Mouse (Mus musculus) mouse trophoblast stem cell (cell line): Measurements from ENCODE around the gene Fryl.

Source experiments
- in situ Hi-C, 2 experiments: fragments of 300-500 bp; cut with MseI, MboI; formaldehyde crosslinking; loops; 2 replicates in 1 of 2; 3 replicates in 1 of 2; pipeline ENCODE4 v1.15.1; 2025

Fryl gene

DNA sequence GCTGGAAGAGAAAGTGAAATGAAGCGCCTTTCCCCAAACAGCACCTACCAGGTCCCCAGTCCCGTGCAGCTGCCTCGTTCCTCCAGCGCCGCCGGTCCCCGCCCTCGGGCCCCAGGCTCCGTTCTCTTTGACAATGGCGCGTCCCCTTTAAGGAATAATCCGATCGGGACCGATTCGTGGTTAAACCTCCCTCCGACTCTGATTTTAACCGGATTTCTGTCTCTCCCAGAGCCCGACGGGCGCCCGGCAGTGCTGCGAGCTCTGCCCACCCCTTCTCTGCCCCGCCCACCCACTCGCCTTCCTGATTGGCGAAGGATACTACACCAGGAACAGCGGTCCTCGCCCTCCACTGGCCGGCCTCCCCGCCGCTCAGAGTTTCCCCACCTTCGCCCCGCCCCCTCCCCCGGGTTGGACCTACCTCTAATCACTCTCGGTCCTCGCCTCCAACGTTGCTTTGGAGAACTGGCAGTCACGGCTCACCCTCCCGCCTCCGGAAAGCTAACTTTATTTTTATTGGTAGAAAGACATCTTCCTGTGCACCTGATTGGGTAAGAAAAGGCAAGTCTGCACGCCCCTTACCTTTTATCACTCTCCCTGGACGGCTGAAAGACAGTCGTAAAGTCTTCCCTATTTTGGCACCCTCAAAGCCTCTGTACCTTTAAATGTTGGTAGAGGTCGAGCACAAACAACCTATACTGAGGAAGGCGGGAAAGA lies at the start of gene Fryl:
TSS of gene Fryl (minus strand) at position 268 of the 714 bp plus-strand sequence.
- in situ Hi-C loops = no loop called here

DNA sequence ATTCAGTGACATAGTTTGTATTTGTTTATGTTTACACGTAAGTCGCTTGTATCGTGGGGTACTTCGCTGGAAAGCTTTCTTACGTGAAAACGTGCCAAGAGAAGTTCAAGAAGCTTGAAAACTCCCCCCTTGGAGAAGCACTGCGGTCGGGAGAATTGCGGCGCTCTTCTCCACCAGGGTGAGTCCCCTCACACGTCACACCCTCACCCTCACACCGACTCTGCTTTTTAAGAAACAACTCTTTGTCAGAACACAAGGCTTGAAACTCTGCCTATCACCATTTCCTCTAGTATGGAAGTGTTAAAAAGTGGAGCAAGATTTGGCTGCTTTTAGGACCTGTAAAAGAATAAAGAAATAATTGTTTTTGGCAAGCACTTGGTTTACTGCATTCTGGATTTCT lies 48.1 kb upstream of the Fryl start:
- in situ Hi-C loops = no loop called here

DNA sequence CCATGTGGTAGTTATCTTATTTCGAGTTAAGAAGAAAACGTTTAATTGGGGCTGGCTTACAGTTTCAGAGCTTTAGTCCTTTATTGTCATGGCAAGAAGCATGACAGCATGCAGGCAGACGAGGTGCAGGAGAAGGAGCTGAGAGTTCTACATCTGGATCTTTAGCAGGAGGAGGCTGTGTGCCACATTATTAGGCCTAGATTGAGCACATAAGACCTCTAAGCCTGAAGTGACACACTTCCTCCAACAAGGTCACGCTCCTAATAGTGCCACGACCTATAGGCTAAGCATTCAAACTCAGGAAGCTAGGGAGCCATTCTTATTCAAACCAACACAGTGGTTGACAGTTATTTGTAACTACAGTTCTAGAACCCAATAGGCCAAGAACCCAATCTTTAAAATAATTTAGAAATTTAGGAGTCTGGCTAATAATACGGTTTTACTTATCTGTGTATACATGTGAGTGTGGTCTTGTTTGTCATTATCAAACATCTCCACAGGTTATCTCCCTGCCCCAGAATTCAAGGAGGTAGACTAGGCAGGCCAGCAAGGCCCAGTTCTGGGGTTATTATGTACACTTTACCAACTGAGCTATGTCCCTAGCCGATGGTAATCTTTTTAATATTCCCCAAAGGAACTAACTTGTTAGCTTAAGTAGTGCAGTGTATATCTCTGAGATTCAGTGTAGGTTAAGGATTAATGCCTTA lies 45.3 kb upstream of the Fryl start:
- in situ Hi-C loops = no loop called here

DNA sequence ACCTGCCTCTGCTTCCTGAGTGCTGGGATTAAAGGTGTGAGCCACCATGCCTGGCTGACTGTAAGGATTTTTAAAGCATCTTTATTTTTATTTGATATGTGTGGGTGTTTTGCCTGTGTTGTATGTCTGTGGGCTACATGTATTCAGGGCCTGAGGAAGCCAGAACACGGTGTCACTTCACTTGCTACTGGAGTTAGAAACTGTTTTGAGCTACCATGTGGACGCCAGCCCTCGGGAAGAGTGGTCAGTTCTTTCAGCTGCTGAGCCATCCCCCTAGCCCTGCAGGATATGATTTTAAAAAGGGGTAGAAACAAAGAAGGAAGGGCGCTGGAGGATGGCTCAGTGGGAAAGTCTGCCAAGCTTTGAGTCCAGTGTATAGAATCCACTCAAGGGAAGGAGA lies 39.5 kb upstream of the Fryl start:
- in situ Hi-C loops = no loop called here

DNA sequence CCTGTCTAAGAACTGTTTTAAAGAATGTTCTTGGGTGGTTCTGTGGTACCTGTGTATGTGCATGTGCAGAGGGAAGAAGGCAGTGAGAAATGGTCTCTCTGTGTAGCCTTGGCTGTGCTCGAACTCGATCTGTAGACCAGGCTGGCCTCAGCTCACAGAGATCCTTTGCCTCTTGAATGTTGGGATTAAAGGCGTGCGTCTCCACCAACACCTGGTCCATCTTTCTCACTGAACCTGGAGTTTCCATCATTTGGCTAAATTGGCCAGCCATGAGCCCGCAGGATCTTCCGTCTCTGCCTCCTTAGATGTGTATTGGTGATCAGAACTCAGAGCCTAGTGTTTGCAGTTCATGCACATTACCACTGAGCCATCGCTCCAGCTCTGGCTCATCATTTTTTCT lies 38.6 kb upstream of the Fryl start:
- in situ Hi-C loops = no loop called here

DNA sequence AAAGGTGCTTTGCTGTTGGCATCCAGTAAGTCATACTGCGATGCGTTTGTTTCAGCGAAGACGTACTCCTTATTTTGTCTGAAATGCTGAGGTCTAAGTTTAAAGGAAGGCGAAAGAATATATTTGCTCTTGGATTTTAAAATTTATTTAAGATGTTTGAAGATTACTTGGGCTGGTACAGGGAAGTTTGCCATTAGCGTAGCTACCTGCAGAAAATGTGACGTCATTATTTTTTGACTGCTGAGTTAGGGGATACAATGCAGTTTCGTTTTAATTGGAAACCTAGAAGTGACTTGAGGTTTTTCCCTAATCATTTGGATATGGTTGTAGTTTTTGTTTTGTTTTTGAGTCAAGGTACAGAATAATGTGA lies 37.0 kb upstream of the Fryl start:
- in situ Hi-C loops = no loop called here

DNA sequence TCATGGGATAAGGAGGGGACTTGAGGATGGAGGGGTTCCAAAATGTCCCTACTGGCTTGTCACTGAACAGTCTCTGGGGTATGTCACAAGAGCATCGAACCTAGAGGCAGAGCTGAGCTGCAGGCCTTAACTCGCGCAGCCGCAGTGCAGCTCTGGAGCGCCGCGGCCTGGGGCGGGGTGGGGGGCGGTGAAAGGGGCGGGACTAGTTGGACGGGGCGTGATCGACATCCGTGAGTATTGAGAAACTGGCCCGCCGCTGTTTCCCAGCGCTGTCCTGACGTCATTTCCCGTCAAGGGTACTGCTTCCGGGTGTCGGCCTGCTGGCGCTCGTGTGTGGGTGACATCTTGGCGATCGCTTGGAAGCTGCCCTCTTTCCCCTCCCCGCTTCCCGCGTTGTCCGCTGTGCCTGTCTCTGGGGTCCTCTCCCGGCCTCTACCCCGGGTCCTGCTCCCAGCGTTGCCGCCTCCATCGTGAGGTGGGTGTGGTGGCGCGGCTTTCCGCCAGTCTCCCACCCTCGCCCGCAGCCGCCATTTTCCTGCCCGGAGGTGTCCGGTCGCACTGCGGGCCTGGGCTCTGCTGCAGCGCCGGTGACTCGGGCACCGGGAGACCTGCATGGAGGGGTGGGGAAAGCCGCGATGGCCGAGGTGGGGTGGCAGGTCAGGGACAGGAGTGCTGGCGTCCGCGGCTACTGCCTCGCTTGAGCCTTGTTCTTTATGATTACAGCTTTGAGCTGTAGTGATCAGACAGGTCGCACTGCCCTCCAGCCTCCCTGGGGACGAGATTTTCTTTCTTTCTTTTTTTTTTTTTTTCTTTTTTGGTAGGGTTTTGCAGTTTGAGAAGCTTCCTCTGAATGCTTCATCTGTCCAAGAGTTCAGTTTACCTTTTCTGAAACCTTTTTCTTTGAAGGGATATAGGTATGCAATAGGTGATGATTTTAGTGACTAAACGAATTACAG lies 36.4 kb upstream of the Fryl start, which contains the start of gene Ociad1:
TSS of gene Ociad1 (plus strand) at position 283 of the 956 bp plus-strand sequence.
- in situ Hi-C loops = no loop called here

DNA sequence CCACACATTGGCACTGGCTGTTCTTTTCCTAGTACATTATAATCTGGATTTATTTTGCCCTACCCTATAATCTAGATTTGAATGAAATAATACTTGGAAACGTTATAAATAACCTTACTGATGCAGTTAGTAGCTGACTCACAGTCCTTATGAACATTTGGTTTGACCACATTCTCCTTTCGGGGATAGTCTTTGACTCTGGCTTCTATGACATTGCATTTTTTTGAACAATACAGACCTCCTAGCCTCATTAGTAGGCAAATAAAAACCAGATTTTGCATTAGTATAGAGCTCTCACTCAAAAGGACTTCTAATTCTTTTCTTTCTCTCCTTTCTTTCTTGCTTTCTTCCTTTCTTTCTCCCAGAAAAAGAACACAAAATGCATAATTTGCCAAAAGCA lies 33.5 kb upstream of the Fryl start:
- in situ Hi-C loops = no loop called here

DNA sequence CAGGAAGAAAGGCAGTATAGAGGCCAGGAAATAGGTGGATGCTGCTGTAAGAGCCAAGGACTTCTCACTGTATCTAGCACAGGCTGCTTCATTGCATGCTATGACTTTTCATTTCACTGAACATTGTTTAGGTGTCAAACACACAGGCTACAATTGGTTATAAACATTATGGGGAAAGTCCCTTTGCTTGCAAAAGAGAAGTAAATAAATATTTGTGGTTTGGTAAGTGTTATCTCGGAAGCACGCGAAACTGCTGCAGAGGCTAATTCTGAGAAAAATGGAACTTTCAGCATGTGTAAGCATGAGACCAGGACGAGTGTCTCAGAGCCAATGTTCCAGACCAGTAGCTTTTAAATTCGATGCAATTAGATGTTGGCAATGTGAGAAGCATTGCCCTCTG lies 30.2 kb upstream of the Fryl start:
- in situ Hi-C loops = no loop called here

DNA sequence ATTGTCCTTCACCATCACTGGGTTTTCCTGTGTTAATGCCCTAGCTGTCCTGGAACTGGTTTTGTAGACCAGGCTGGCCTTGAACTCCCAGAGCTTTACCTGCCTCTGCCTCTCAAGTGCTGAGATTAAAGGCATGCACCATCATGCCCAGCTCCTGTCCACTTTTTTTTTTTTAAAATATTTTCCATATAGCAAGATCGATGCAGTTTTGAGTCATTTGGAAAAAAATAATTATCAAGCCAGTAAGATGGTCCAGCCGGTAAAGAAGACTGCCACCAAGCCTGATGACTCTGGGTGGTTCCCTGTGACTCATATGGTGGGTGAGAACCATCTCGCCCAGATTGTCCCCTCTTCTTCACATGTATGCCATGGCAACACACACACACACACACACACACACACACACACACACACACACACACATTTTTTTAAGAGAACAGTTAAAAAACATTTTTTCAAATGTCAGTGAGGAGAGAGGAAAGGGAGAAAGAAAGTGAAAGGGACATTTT lies 29.1 kb upstream of the Fryl start:
- in situ Hi-C loops = no loop called here

DNA sequence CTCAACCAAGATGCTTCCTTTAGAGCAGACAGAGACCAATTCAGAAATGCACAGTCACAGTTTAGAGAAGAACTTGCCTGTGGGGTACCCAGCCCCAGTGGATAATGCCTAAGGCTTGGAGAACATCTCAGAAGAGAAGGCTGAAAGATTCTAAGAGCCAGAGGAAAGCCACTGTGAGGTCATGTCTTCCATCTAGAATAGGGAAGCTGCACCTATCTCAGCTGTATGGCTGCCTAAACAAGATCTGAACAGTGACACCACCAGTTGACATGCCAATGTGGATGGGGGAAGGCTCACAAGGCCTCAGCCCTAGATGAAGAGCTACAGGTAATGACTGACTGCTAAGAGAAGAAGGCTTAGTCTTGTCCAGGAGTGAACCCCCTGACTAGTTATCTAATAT lies 27.6 kb upstream of the Fryl start:
- in situ Hi-C loops = no loop called here

DNA sequence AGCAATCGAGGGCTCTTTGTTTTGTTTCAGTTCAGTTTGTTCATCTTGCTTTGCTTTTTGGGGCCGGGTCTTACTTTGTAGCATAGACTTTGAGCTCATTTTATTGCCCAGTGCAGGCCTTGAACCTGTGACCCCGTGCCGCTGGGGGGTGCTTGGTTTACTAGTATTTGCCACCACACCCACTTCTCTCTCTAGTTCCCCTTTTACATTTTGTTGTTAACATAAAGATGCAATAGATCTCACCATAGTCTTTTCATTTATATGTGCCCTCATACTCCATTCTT lies 24.1 kb upstream of the Fryl start:
- in situ Hi-C loops = no loop called here

DNA sequence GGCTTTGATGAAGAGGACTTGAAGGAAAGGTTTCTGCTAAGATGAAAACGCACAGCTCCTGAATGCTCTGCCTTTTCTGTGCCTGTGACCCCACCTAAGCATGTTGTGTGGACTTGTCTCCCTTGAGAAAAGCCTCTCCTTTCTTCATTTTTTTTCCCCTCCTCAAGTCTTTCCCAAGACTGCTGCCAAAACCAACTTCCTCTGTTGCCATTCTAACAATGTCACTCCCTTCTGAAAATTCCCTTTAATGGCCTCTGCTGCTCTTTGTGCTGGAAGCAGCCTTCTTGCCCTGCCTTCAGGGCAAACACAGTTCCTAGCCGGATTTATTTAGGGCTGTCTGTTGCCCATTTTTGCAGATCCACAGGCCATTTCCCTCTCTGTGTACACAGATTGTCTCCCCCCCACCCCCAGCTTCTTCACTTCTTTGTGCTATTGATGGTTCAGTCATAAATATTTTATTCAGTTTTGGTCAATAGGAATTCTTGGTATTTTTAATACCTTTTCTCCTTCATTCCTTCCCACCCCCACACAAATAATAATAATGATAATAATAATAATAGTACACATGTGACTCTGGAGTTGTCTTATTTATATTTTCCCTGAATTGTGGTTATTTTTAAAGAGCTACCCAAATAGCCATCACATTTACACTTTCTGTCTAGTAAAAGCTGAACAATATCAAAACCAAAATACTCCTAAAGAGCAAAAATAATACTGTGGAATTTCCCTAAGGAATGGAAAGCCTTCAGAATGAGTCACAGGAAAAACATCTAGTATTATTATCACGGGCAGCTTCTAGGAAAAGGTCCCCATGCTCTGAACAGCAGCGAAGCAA lies 23.5 kb upstream of the Fryl start:
- in situ Hi-C loops = no loop called here

DNA sequence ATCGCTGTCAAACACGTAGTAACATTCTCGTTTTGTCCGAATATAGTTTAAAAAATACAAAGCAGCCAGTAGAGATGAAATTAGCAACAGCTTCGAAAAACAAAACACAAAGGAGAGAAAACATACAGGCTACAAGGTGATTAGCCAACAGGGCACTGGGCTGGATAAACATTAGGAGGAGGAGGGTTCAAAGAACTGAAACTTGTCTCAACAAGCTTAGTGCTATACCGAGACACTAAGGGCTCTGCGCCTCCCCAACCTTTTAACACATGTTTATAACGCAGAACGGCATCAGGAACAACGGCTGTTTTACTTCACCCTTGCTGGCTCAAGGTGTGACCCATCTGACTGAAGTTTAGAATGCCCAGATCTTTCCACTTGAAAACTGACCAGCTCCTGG lies 22.8 kb upstream of the Fryl start:
- in situ Hi-C loops = no loop called here

DNA sequence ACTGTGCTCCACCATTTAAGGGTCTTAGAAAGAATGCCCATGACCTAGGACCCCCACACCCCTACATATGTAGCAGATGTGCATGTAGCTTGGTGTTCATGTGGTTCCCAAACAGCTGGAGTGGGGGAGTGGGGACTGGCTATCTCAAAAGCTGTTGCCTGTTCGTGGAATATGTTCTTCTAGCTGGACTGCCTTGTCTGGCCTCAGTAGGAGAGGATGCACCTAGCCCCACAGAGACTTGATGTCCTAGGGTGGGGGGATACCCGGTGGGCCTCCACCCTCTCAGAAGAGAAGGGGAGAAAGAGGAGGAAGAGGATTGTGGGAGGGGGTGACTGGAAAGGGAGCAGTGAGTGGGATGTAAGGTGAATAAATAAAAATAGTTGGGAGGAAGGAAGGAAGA lies 18.5 kb upstream of the Fryl start:
- in situ Hi-C loops = no loop called here

DNA sequence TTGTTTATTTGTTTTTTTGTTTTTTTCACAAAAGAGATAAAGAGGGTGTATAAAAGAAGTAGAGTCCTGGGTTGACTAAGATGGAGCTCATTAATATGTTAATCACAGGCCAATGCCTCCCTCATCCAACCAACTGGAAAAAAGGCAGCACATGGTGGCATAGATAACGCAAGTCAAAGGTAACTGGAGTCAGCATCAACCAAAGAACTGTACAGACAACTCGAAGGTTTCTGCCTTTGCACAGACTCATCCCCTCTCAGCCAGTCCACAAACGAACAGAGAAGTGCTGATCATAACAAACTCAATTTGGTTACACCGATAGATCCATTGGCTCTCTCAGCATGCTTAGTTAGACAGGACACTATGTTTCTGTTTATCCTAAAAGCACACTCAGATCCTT lies 16.8 kb upstream of the Fryl start:
- in situ Hi-C loops = no loop called here

DNA sequence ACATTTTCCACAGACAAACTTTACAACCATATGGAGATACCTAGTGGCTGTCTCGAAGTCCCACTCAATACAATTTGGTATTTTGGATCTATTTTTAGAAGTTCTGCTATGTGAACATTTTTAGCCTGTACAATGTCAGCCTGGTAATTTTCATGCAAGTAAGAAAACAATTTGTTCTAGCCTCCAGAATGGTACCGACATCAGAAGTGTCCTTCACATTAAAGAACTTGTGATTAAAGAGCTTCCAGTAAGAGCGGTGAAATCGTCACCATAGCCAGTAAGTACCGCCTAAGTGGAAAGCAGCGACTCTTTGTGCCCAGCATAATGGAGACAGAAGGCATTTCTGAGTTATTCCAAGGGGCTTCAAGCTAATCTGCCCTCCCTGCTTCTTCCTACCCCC lies 14.2 kb upstream of the Fryl start:
- in situ Hi-C loops = no loop called here

DNA sequence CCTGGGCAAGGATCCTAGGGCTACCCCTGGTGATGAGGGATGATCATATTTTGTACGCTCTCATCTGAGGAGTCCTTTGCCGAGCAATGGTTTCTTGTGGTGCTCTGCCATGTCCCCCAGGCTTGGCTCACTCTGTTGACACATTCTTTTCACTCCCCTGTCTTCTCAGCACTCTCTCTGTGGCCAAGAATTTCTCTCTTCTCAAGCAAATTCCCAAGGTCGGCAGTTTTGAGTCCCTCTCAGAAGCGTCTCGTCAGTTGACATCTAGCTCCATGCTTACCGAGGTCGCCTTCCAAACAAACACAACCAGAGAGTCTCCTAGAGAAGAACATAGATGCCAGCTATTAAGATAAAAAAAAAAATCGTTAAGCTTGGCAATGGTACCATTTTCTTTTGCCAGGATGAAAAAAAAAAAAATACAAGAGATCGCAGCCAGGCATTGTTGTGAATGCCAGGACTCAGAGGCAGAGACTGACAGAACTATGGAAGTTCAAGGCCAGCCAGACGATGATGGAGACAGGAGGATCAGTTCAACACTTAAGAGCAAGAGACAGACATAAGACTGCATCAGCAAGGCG lies 12.3 kb upstream of the Fryl start:
- in situ Hi-C loops = no loop called here

DNA sequence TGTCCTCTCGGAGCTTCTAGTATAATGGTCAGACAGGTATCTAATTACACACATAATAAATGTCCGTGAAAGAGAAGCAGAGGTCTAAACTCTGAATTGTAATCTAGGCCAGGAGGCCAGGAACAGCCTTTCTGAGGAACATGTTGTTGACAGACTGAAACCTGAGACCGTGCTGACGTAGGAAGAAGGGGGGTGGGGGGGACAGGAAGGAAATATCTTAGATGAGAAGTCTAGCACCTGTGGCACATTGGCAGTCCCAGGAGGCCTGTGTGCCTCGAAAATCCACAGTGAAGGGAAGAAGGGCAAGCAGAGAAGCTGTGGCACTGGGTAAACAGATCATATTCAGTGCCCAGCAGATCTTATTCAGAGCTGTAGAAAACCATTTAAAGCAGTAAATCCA lies 9.0 kb upstream of the Fryl start:
- in situ Hi-C loops = no loop called here

DNA sequence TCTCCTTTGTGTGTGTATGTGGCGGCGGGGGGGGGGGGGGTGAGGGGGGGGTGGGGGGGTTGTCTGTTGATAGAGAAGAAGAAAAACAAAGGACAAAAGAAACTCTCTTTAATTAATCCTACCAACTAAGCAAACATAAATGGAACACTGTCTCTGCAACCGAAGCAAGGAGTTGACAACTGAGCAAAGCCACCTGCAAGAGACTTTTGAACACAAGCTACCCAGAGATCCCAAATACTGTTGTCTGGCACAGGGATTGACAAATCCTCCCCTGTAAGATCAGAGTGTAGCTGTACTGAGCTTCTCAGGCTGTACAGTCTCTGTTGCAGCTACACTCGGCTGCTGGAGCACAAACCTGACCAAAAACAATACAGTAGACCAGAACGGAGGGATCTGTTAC lies 7.7 kb upstream of the Fryl start:
- in situ Hi-C loops = no loop called here

DNA sequence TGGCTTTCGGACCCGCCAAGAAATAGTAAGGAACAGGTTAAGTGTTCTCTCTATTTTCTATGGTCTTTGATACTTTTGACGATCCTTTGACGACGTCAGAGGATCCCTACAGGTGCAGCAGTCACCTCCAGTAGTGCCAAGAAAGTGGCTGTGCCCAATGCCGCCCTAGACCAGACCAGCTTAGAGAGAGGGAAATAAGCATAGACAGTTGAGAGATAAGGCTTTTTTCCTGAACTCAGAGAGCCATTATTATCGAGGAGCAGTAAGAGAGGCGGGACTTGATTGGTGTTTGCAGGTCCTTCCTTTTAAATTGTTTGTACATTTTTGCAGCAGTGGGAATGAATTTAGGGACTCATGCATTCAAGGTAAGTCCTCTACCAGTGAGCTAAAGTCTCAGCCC lies 1.3 kb upstream of the Fryl start:
- in situ Hi-C loops = no loop called here
